Mouse (Mus musculus) forebrain, embryonic 12.5 days (tissue): ENCODE measurements around the gene Fabp6. TPM values are rescaled to one million over a fixed set of nuclear protein-coding genes. Genes with fewer than 3 reads are reported as not detected.

Experiments used
- ATAC-seq: fragments of 200-750 bp; cut with Nextera tagmentation; 2 replicates; pipeline ENCODE4 v1.8.0; 2017; ENCODE audit warnings: moderate TSS enrichment; ENCODE audit not compliant: low FRiP score
- H3K27ac ChIP-seq: fragments of 300-500 bp; sonication (generic); 2 replicates; pipeline ENCODE4 v1.5.1; 2016; ENCODE audit warnings: mild to moderate bottlenecking
- H3K27me3 ChIP-seq: fragments of 300-500 bp; sonication (generic); 2 replicates; pipeline ENCODE4 v1.6.1; 2016; ENCODE audit warnings: mild to moderate bottlenecking
- H3K36me3 ChIP-seq: fragments of 300-500 bp; sonication (generic); replicated peaks from 2 replicates; pipeline ENCODE4 v1.6.1; 2016; ENCODE audit warnings: mild to moderate bottlenecking
- H3K4me1 ChIP-seq: fragments of 300-500 bp; sonication (generic); 2 replicates; pipeline ENCODE4 v1.6.1; 2016
- H3K4me2 ChIP-seq: fragments of 300-500 bp; sonication (generic); 2 replicates; pipeline ENCODE4 v1.6.1; 2016; ENCODE audit warnings: mild to moderate bottlenecking, moderate library complexity
- H3K4me3 ChIP-seq: fragments of 300-500 bp; sonication (generic); replicated peaks from 2 replicates; pipeline ENCODE4 v1.5.1; 2016; ENCODE audit warnings: mild to moderate bottlenecking
- H3K9ac ChIP-seq: fragments of 300-500 bp; sonication (generic); 2 replicates; pipeline ENCODE4 v1.6.1; 2016; ENCODE audit warnings: mild to moderate bottlenecking
- H3K9me3 ChIP-seq: fragments of 300-500 bp; sonication (generic); 2 replicates; pipeline ENCODE4 v1.6.1; 2016
- WGBS: fragments of 180-500 bp; shearing (Covaris S2); methylation state at CpG from one replicate; pipeline ENCODE4 v1.1.7; 2016; 5-methylcytosine and 5-hydroxymethylcytosine counted together
- polyA plus RNA-seq: library from polyadenylated mRNA; unstranded; fragments of >200 nt; fragmentation: Nextera tagmentation; extraction: Ambion mirVana; gene quantifications from 2 replicates; pipeline ENCODE4 v1.2.1, GENCODE M21; 2016

Gene Fabp6
- polyA plus RNA-seq, 1 experiment from 2014 or later = not detected

DNA sequence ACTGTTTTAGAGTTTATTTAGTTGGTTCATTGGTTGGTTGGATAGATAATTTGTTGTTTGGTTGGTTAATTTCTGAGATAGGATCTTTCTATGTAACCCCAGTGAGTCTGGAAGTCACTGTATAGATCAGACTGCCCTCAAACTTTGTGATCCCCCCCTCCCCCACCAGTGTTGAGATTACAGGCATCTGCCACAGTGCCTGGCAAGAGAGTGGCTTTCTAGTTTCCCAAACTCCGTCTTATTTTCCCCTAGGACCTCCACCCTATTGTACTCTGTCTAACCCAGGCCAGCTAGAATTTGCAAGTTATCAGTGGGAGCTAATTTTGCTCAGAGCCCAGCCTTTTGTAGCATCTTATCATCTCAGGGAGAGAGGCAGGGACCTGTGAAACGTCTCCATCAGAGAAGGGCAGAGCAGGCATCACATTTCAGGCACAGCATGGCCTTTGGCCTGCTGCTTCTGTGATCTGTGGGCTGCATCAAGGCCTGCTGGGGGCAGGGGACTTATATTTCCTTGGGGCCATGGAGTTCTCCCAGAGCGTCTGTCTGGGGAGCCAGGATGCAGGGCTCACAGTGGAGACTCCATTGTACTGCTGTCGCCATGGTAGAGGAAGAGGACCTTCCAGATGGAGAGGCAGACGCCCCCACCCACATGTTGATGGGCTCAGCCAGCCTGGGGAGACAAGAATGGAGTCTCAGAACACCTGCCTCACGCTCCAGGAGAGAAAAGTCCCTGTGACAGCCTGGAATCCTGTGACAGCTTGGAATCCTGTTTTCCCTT is 41.6 kb downstream of the Fabp6 start:
- 0 out of 2 replicates have a peak, but pooled peaks have one; percentile 21 for ATAC-seq
- 10% methylated on average over 6 of the region's 6 CpGs for WGBS

GRCm38 (mm10) chr11:43556538-43556937 is 44.8 kb downstream of the Fabp6 start:
- Histone ChIP-seq H3K36me3 (peaks cover 28% of the 10 kb centered on the region), H3K9ac (no peak overlapping the region), H3K9me3 (no peaks in the 10 kb centered on the region), H3K27ac (no peak overlapping the region), H3K4me1 (peaks cover 24% of the 10 kb centered on the region), H3K27me3 (no peaks in the 10 kb centered on the region), H3K4me3 (no peak overlapping the region), H3K4me2 (no peak overlapping the region)
- ATAC-seq = no peak
- 88% methylated on average over 11 of the region's 11 CpGs for WGBS

More for the DNA sequence above, 41.6 kb downstream of the Fabp6 start:
- no peak overlapping the region for H3K4me2 ChIP-seq
- H3K36me3 ChIP-seq = peaks cover 30% of the 10 kb centered on the region
- H3K4me3 ChIP-seq = no peak overlapping the region
- peak overlapping the region; percentile 78 for H3K27ac ChIP-seq
- H3K27me3 ChIP-seq = no peaks in the 10 kb centered on the region
- H3K9me3 ChIP-seq = no peaks in the 10 kb centered on the region
- H3K9ac ChIP-seq = no peak overlapping the region
- H3K4me1 ChIP-seq = peaks cover 31% of the 10 kb centered on the region

DNA sequence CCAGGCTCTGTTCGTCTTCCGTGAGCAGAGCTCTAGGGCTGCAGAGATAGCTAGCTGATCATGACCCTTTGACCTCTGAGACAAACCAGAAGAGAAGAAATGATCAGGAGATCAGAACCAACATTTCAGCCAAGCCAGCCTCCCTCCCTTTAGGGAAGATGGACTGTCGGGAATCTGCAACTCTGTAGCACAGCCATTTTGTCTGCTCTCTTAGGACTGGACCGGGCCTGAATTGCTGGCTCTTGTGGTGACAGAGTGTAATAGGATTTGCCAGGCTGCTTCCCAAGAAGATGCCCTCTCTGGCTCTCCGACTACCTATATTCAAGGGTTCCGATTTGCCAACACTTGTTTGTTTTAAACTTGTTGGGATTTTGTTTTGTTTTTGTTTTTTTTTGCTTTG is 48.7 kb downstream of the Fabp6 start:
- no peak overlapping the region for H3K27ac ChIP-seq
- no peak overlapping the region for H3K9ac ChIP-seq
- no peaks in the 10 kb centered on the region for H3K9me3 ChIP-seq
- WGBS = 76% methylated on average over 6 of the region's 6 CpGs
- no peak overlapping the region for H3K4me3 ChIP-seq
- ATAC-seq = no peak
- no peak overlapping the region for H3K4me2 ChIP-seq
- peaks cover 30% of the 10 kb centered on the region for H3K4me1 ChIP-seq
- no peaks in the 10 kb centered on the region for H3K27me3 ChIP-seq
- H3K36me3 ChIP-seq = peaks cover 13% of the 10 kb centered on the region

GRCm38 (mm10) chr11:43551756-43552155 is 49.6 kb downstream of the Fabp6 start:
- H3K36me3 ChIP-seq = peaks cover 4% of the 10 kb centered on the region

DNA sequence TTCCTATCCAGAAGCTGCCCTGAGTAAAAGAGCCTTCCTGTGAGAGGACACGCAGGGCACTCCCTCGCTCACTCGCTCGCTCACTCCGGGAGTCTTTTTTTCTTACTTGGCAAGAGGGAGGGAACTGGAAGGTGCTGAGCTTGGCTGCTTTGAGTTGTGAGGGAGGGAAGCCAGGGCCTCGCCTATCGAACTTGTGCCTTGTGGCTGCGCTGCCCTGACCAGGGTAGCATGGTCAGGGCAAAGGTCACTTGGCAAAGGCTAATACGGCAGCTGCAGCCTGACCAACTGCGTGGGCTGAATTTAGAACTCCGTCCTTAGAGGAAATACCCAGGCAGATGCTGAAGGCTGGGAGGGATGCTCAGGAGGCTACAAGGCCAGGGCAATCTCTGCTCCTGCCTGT is 51.6 kb downstream of the Fabp6 start:
- ATAC-seq = no peak
- 0 out of 2 replicates have a peak, but pooled peaks cover 3% of the 10 kb centered on the region for H3K27me3 ChIP-seq
- H3K36me3 ChIP-seq = no peaks in the 10 kb centered on the region; the same call in 1 of the 2 replicates
- H3K4me1 ChIP-seq = peaks cover 47% of the 10 kb centered on the region
- no peak overlapping the region for H3K9ac ChIP-seq
- no peak overlapping the region for H3K4me2 ChIP-seq
- no peak overlapping the region for H3K4me3 ChIP-seq
- no peak overlapping the region for H3K27ac ChIP-seq
- no peaks in the 10 kb centered on the region for H3K9me3 ChIP-seq
- WGBS = 55% methylated on average over 11 of the region's 11 CpGs

More at GRCm38 (mm10) chr11:43551756-43552155, 49.6 kb downstream of the Fabp6 start:
- Histone ChIP-seq H3K9me3 (no peaks in the 10 kb centered on the region), H3K4me3 (no peak overlapping the region), H3K9ac (no peak overlapping the region), H3K27ac (no peak overlapping the region), H3K4me1 (peaks cover 32% of the 10 kb centered on the region), H3K4me2 (no peak overlapping the region), H3K27me3 (no peaks in the 10 kb centered on the region)
- WGBS = 83% methylated on average over 3 of the region's 3 CpGs
- ATAC-seq = no peak

- WGBS = 52% methylated on average over 12 of the region's 12 CpGs
- H3K4me2 ChIP-seq = no peak overlapping the region
- no peak overlapping the region for H3K9ac ChIP-seq
- no peak for ATAC-seq
- 0 out of 2 replicates have a peak, but pooled peaks cover 3% of the 10 kb centered on the region for H3K27me3 ChIP-seq
- H3K4me3 ChIP-seq = no peak overlapping the region
- no peaks in the 10 kb centered on the region for H3K9me3 ChIP-seq
- no peaks in the 10 kb centered on the region; the same call in none of the 2 replicates for H3K36me3 ChIP-seq
- H3K4me1 ChIP-seq = peaks cover 43% of the 10 kb centered on the region
- peak overlapping the region; percentile 50 for H3K27ac ChIP-seq
These were observed 52.5 kb downstream of the Fabp6 start for GRCm38 (mm10) chr11:43548657-43549435.

- H3K4me2 ChIP-seq = peak overlapping the region; percentile 4; the same call in 1 of the 2 replicates
- peak overlapping the region; percentile 50; the same call in 1 of the 2 replicates for H3K27ac ChIP-seq
- H3K9ac ChIP-seq = no peak overlapping the region
- peaks cover 7% of the 10 kb centered on the region for H3K36me3 ChIP-seq
- 3% methylated on average over 7 of the region's 7 CpGs for WGBS
- 0 out of 2 replicates have a peak, but pooled peaks have one; percentile 48 for ATAC-seq
- no peaks in the 10 kb centered on the region for H3K9me3 ChIP-seq
- H3K4me1 ChIP-seq = peaks cover 43% of the 10 kb centered on the region
- H3K4me3 ChIP-seq = no peak overlapping the region
- H3K27me3 ChIP-seq = 0 out of 2 replicates have a peak, but pooled peaks cover 3% of the 10 kb centered on the region
These were observed 53.2 kb downstream of the Fabp6 start for GRCm38 (mm10) chr11:43548148-43548547.

DNA sequence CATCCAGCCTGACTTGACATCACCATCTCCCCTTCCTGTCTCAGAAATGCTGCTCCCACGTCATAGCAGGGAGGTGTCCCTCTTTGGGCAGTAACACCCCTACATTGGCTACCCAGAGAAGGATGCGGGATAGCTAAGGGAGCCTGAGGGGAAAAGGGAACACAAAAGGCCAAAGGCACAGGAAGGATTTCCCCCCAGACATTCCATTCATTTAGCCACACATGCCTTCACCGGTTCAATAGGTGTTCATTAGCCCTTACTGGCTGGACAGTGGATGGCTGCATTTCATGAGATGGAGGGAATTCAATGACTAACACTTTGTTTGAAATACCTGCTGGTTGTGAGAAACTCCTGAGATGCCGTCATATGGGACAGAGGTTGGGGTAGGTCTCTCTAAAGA is 54.7 kb downstream of the Fabp6 start:
- Histone ChIP-seq H3K9ac (no peak overlapping the region), H3K4me2 (no peak overlapping the region), H3K27ac (no peak overlapping the region), H3K27me3 (0 out of 2 replicates have a peak, but pooled peaks cover 3% of the 10 kb centered on the region), H3K36me3 (peaks cover 8% of the 10 kb centered on the region), H3K4me3 (no peak overlapping the region), H3K9me3 (no peaks in the 10 kb centered on the region), H3K4me1 (peaks cover 37% of the 10 kb centered on the region)
- no peak for ATAC-seq
- 12% methylated on average over 4 of the region's 4 CpGs for WGBS

Other genes starting within 250 kb of the Fabp6 start
- 55.8 and 62.5 TPM in 2 replicates for gene Pttg1, start 175.3 kb downstream of the Fabp6 start, polyA plus RNA-seq
- gene Slu7, start 167.8 kb downstream of the Fabp6 start, polyA plus RNA-seq = 62.8 and 66.9 TPM in 2 replicates
- 1.7 and 2.1 TPM in 2 replicates for gene C1qtnf2, start 127.3 kb downstream of the Fabp6 start, polyA plus RNA-seq
- 20.6 and 22.1 TPM in 2 replicates for gene Ccnjl, start 72.8 kb downstream of the Fabp6 start, polyA plus RNA-seq
- 5.8 and 6.1 TPM in 2 replicates for gene 4933415A04Rik, start 14.5 kb downstream of the Fabp6 start, polyA plus RNA-seq
- gene Pwwp2a, start 80.5 kb upstream of the Fabp6 start, polyA plus RNA-seq = 44.9 and 48.4 TPM in 2 replicates
- gene Ttc1, start 146.5 kb upstream of the Fabp6 start, polyA plus RNA-seq = 77.5 and 83.9 TPM in 2 replicates